Mouse (Mus musculus): ENCODE results near the gene Fbxo21. TPM values are rescaled to one million over a fixed set of nuclear protein-coding genes. Genes with fewer than 3 reads are reported as not detected.

The Fbxo21 gene
- polyA plus RNA-seq, 1 experiment = 51.1 TPM

GRCm38 (mm10) chr5:118043761-118044160 is 67.2 kb downstream of the Fbxo21 start:
- no peak for TF ChIP-seq POLR2A (IDR thresholded peaks at IDR 0.05; ENCODE audit: control insufficient read depth, low read depth, low read length)
- TF ChIP-seq CTCF (IDR thresholded peaks at IDR 0.05; ENCODE audit: control insufficient read depth, insufficient read depth, insufficient replicate concordance, low read depth, low read length) = no peak
- H3K27me3 ChIP-seq (ENCODE audit: control insufficient read depth, insufficient read depth, low read length) = no peaks in the 10 kb centered on the region
- no peak overlapping the region for H3K4me3 ChIP-seq (ENCODE audit: control insufficient read depth, low read depth, low read length)
- H3K27ac ChIP-seq (ENCODE audit: control insufficient read depth, insufficient read depth, low read depth, low read length) = no peak overlapping the region
- no peaks in the 10 kb centered on the region for H3K36me3 ChIP-seq (ENCODE audit: control insufficient read depth, insufficient read depth, low read length)
- H3K4me1 ChIP-seq (ENCODE audit: control insufficient read depth, insufficient read depth, low read length) = no peaks in the 10 kb centered on the region

- Histone ChIP-seq H3K4me3 (ENCODE audit: control insufficient read depth, low read depth, low read length) (no peak overlapping the region), H3K27ac (ENCODE audit: control insufficient read depth, insufficient read depth, low read depth, low read length) (no peak overlapping the region), H3K4me1 (ENCODE audit: control insufficient read depth, insufficient read depth, low read length) (no peaks in the 10 kb centered on the region), H3K36me3 (ENCODE audit: control insufficient read depth, insufficient read depth, low read length) (no peaks in the 10 kb centered on the region), H3K27me3 (ENCODE audit: control insufficient read depth, insufficient read depth, low read length) (no peaks in the 10 kb centered on the region)
- TF ChIP-seq CTCF (IDR thresholded peaks at IDR 0.05; ENCODE audit: control insufficient read depth, insufficient read depth, insufficient replicate concordance, low read depth, low read length) (no peak), POLR2A (IDR thresholded peaks at IDR 0.05; ENCODE audit: control insufficient read depth, low read depth, low read length) (no peak)
Measured at GRCm38 (mm10) chr5:118044907-118045306, 68.4 kb downstream of the Fbxo21 start.

GRCm38 (mm10) chr5:118045385-118045784 is 68.9 kb downstream of the Fbxo21 start:
- H3K4me3 ChIP-seq (ENCODE audit: control insufficient read depth, low read depth, low read length) = no peak overlapping the region
- H3K27me3 ChIP-seq (ENCODE audit: control insufficient read depth, insufficient read depth, low read length) = no peaks in the 10 kb centered on the region
- H3K27ac ChIP-seq (ENCODE audit: control insufficient read depth, insufficient read depth, low read depth, low read length) = no peak overlapping the region
- H3K4me1 ChIP-seq (ENCODE audit: control insufficient read depth, insufficient read depth, low read length) = no peaks in the 10 kb centered on the region
- no peaks in the 10 kb centered on the region for H3K36me3 ChIP-seq (ENCODE audit: control insufficient read depth, insufficient read depth, low read length)
- TF ChIP-seq CTCF (IDR thresholded peaks at IDR 0.05; ENCODE audit: control insufficient read depth, insufficient read depth, insufficient replicate concordance, low read depth, low read length) (no peak), POLR2A (IDR thresholded peaks at IDR 0.05; ENCODE audit: control insufficient read depth, low read depth, low read length) (no peak)

- H3K27me3 ChIP-seq (ENCODE audit: control insufficient read depth, insufficient read depth, low read length) = no peaks in the 10 kb centered on the region
- no peak overlapping the region for H3K4me3 ChIP-seq (ENCODE audit: control insufficient read depth, low read depth, low read length)
- no peaks in the 10 kb centered on the region for H3K36me3 ChIP-seq (ENCODE audit: control insufficient read depth, insufficient read depth, low read length)
- H3K4me1 ChIP-seq (ENCODE audit: control insufficient read depth, insufficient read depth, low read length) = no peaks in the 10 kb centered on the region
- no peak overlapping the region for H3K27ac ChIP-seq (ENCODE audit: control insufficient read depth, insufficient read depth, low read depth, low read length)
- TF ChIP-seq POLR2A (IDR thresholded peaks at IDR 0.05; ENCODE audit: control insufficient read depth, low read depth, low read length) (no peak), CTCF (IDR thresholded peaks at IDR 0.05; ENCODE audit: control insufficient read depth, insufficient read depth, insufficient replicate concordance, low read depth, low read length) (no peak)
Measured at GRCm38 (mm10) chr5:118047091-118047757, 70.7 kb downstream of the Fbxo21 start.

GRCm38 (mm10) chr5:118048412-118048811 is 71.9 kb downstream of the Fbxo21 start:
- H3K4me3 ChIP-seq (ENCODE audit: control insufficient read depth, low read depth, low read length) = no peak overlapping the region
- H3K4me1 ChIP-seq (ENCODE audit: control insufficient read depth, insufficient read depth, low read length) = no peaks in the 10 kb centered on the region
- TF ChIP-seq CTCF (IDR thresholded peaks at IDR 0.05; ENCODE audit: control insufficient read depth, insufficient read depth, insufficient replicate concordance, low read depth, low read length) = no peak
- no peak for TF ChIP-seq POLR2A (IDR thresholded peaks at IDR 0.05; ENCODE audit: control insufficient read depth, low read depth, low read length)
- H3K27me3 ChIP-seq (ENCODE audit: control insufficient read depth, insufficient read depth, low read length) = no peaks in the 10 kb centered on the region
- no peak overlapping the region for H3K27ac ChIP-seq (ENCODE audit: control insufficient read depth, insufficient read depth, low read depth, low read length)
- no peaks in the 10 kb centered on the region for H3K36me3 ChIP-seq (ENCODE audit: control insufficient read depth, insufficient read depth, low read length)

GRCm38 (mm10) chr5:118048928-118049327 is 72.4 kb downstream of the Fbxo21 start:
- Histone ChIP-seq H3K27me3 (ENCODE audit: control insufficient read depth, insufficient read depth, low read length) (no peaks in the 10 kb centered on the region), H3K4me1 (ENCODE audit: control insufficient read depth, insufficient read depth, low read length) (no peaks in the 10 kb centered on the region), H3K4me3 (ENCODE audit: control insufficient read depth, low read depth, low read length) (no peak overlapping the region), H3K36me3 (ENCODE audit: control insufficient read depth, insufficient read depth, low read length) (no peaks in the 10 kb centered on the region), H3K27ac (ENCODE audit: control insufficient read depth, insufficient read depth, low read depth, low read length) (no peak overlapping the region)
- no peak for TF ChIP-seq POLR2A (IDR thresholded peaks at IDR 0.05; ENCODE audit: control insufficient read depth, low read depth, low read length)
- TF ChIP-seq CTCF (IDR thresholded peaks at IDR 0.05; ENCODE audit: control insufficient read depth, insufficient read depth, insufficient replicate concordance, low read depth, low read length) = no peak

- no peaks in the 10 kb centered on the region for H3K4me1 ChIP-seq (ENCODE audit: control insufficient read depth, insufficient read depth, low read length)
- no peaks in the 10 kb centered on the region for H3K36me3 ChIP-seq (ENCODE audit: control insufficient read depth, insufficient read depth, low read length)
- TF ChIP-seq POLR2A (IDR thresholded peaks at IDR 0.05; ENCODE audit: control insufficient read depth, low read depth, low read length) (no peak), CTCF (IDR thresholded peaks at IDR 0.05; ENCODE audit: control insufficient read depth, insufficient read depth, insufficient replicate concordance, low read depth, low read length) (no peak)
- H3K4me3 ChIP-seq (ENCODE audit: control insufficient read depth, low read depth, low read length) = no peak overlapping the region
- H3K27ac ChIP-seq (ENCODE audit: control insufficient read depth, insufficient read depth, low read depth, low read length) = no peak overlapping the region
- H3K27me3 ChIP-seq (ENCODE audit: control insufficient read depth, insufficient read depth, low read length) = no peaks in the 10 kb centered on the region
Measured at GRCm38 (mm10) chr5:118050743-118051142, 74.2 kb downstream of the Fbxo21 start.
